Mouse (Mus musculus) mouse trophoblast stem cell (cell line): ENCODE results near the gene Hpgds.

ENCODE experiments used
- in situ Hi-C, 2 experiments: fragments of 300-500 bp; cut with MseI, MboI; formaldehyde crosslinking; loops; 2 replicates in 1 of 2; 3 replicates in 1 of 2; pipeline ENCODE4 v1.15.1; 2025

Hpgds gene

DNA sequence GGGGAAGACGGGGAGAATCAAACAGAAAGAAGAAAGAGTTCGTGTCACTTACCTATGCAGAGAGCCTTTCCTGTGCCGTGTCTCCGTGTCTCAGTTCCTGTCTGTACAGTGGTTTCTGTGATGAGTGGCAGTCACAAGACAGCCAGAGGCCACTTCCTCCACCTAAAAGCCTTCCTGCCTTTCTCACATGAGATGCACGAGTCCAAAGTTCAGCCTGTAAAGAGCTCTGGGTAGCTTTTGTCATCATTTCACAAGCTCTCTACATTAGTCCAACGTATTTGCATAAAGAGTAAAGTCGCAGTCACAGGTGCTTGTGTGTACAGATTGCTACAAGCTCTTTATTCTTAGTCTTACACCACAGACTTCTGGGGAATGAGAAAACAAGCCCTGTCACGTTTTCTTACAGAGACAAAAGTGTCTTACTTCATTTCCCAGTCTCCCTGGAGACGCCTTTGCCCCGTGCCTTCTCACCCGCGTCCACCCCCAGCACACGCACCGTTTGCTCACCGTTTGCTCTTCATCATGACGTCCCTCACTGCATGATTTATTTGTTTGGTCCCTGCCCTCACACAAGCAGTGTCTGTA is at the start of gene Hpgds:
Gene Hpgds, minus strand, starts transcription at position 288 of the 585 bp plus-strand sequence.
- in situ Hi-C loops: loop anchor here in 1 of 2 experiments (25.0 kb wide), 1 partner anchor 1393 kb away; the partner anchor contains the start of gene Mad2l1

DNA sequence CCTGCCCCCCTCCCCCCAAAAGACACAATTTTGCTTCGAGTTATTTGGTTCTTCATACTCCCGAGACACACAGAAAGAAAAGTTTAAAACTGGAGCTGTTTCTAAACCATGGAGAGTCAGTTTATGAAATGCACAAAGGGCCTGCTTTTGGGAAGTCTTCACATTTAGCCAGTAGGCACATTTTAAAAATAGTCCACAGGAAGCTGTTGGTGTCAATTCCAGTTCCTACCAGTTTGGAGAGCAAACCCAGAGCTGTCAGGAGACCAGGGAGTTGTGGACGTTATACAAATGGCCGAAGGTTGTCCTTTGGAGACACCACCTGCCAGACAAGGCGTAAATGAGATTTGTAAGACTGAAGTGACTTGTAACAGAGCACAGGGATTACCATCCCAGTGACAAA is 20.3 kb upstream of the Hpgds start:
- in situ Hi-C loops: no loop called here

DNA sequence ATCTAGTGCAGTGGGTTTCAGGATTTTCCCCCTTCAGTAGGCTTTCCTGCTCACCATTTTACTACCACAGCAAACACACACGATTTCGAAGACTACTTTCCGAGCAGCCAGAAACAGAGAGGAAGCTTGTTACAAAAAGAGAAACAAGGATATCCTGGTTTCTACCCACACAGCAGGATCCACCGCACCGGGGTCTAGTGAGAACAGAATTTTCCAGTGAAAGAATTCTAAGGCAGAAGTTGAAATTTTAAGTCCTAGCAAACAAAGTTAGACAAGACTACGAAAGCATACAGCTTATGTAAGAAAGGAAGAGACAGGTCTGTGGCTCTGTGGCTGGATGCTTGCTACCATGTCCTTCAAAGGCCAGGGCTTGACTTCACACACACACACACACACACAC is 19.4 kb upstream of the Hpgds start:
- in situ Hi-C loops: no loop called here

DNA sequence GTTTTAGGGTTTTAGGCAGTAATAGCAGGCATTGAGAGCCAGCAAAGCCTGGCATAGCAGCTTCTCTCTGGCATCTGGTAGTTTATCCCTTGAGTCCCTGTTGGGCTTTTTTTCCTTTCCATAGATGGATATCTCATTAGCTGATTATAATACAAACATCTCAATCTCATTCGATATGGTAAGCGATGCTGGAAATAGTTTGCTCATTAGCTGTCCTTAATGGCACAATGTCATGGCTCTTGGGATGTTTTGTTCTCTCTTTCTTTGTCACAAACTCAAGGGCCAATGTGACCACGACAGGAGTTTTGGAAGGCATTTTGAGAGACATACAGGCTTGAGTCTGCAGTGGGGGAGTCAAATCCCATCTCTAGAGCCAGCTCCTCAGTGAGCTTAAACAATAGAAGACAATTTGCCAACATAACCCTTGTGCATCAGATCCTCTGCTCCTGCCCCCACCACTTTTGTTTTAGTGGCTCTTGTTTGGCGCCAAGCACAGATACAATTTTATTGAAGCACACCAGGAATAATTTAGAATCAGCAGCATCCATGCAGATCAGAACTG is 14.8 kb upstream of the Hpgds start:
- in situ Hi-C loops: no loop called here

DNA sequence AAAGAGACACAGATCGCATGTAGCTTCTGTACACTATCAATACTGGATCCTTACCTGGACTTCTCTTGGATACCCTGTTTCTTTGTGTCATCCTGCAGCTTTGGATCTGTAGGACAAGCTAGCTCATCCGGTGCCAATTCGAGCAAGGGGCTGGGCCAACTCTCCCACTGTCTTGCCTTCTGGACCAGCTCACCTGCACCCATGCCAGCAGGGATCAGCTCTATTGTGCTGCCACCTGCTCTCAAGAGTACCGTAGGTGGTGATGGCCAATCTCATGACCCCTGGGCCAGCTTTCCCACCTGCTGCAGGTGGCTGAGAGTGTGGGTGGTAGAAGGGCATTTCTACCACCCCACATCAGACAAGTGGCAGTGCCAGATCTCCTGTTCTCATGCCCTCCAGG is 12.3 kb upstream of the Hpgds start:
- in situ Hi-C loops: no loop called here

DNA sequence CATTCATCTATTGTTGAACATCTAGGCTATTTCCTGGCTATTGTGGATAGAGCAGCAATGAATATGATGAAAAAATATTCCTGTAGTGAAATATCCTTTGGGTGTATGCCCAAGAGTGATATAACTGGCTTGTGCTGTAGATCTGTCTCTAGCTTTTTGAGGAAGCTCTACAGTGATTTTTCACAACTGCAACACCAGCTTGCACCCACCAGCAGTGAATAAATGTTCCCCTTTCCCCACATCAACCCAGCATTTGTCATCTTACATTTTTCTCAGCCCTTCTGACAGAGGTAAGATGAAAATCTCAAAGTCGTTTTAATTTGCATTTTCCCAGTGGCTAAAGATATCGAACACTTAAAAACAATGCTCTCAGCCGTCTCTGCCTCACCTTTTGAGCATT is 8.9 kb upstream of the Hpgds start:
- in situ Hi-C loops: no loop called here

DNA sequence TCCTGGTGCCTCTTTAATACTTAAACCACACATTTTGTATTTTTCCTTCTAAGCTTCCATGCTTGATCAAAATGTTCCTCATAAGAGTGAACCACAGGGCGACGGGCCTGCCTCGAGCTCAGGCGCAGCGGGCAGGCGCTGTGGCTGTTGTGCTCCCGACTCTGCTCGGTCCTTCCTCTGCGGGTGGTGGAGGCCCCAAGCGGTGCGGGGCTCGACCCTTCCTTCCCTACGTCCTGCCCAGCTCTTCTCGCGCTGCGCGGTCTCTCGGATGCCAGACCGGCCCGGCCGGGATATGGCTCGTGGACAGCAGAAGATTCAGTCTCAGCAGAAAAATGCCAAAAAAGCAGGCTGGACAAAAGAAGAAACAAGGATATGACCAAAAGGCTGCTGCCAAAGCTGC is 6.0 kb upstream of the Hpgds start:
- in situ Hi-C loops: no loop called here

DNA sequence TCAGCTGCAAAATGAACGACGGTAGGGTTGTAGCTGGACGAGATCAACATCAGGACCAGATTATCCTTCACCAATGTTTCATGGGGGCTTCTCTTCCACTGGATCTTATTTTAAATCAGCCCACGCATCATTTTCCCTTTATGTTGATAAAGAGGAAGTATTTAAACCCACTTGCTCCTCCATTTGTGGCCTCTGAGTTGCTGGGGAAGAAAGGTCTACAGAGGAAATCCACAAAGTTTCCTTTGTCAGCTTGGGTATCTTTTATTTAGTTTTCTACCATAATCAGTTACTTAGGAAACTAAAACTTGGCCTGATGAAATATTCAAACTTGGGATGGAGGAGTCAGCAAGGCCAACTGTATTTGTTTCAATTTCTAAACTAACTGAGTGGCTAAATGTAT is 1.7 kb upstream of the Hpgds start:
- in situ Hi-C loops: loop anchor here in 1 of 2 experiments (25.0 kb wide), 1 partner anchor 1391 kb away; the partner anchor contains the start of gene Mad2l1

DNA sequence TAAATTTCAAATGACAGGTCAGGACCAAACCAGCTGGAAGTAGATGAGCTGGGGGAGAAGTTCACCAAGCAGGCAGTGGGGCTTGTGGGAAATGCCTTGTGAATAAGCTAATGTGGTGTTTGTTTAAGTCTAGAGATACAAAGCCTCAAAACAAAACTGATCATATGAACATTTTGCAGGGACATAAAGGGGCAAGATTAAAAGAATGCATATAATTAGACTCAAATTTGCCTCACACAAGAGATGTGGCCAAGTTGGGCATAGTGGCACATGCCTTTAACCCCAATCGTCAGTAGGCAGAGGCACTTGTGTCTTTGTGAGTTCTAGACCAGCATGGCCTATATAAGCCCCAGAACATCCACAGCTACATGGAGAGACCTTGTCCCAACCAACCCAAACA is 2.4 kb downstream of the Hpgds start:
- in situ Hi-C loops: loop anchor here in 1 of 2 experiments (25.0 kb wide), 1 partner anchor 1395 kb away; the partner anchor contains the start of gene Mad2l1

DNA sequence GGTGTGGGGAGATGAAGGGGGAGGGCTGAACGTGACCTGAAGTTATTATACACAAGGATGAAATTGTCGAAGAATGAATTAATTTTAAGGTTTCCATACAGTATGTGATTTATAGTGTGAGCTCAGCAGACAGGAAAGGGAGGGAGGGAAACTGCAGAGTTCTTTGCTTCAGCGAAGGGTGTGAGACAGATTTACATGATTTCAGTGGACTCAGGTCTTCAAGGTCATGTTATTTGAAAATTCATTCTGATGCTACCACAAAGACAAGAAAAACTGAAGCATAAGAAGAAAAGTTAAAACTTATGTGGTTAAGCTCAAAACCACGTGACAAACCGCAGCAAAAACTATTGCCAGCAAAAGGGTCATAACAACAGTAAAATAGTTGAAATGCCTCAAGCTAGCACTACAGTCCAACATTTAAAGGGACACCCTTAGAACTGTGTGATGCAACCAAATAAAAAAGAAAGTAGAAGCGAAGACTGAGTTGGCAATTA is 3.9 kb downstream of the Hpgds start:
- in situ Hi-C loops: loop anchor here in 1 of 2 experiments (25.0 kb wide), 1 partner anchor 1397 kb away; the partner anchor contains the start of gene Mad2l1

DNA sequence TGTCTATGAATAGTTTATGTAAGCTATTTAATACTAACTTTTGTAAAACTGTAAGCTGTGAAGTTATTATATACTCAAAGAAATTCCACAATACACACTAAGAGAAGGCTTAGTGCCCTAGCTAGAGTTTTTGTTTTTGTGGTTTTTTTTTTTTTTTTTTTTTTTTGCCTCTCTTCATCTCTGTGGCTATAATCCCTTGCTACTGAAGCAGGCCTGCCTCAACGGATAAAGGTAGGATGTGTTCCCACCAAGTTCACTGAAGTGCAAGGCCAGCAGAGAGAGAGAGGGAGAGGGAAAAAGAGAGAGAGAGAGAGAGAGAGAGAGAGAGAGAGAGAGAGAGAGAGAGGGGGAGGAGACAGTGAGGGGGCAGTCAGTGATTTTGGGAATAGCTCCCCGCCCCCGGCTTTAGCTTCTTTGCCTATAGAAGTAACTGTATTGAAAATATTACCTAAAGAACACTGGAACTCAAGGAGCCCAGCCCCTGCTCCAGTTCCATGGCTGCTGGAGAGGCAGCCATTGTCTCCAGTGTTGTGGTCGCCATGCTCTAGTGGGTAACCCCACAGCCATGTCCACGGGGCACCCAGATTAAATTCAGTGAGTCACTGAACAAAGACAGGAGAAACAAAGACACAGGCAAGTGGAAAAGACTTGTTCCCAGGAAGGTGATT is 4.5 kb downstream of the Hpgds start:
- in situ Hi-C loops: loop anchor here in 1 of 2 experiments (25.0 kb wide), 1 partner anchor 1397 kb away; the partner anchor contains the start of gene Mad2l1

DNA sequence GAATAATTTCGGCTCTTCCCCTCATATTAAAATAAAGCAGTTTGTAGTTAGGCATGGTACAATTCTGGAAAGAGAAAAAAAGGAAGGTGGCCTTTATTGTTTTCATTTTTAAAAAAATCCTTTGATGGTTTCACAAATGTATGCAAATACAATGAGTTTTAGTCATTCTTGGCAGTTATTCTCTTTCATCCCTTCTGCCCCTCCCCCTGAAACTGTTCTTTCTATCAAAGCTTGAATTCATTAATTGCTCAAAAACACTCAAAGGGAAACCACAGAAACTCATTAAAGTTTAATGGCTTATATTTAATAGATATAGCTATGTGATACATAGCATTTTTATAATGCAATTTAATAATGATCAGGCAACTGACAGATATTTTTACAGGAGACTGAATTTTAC is 6.5 kb downstream of the Hpgds start:
- in situ Hi-C loops: loop anchor here in 1 of 2 experiments (25.0 kb wide), 1 partner anchor 1399 kb away; the partner anchor contains the start of gene Mad2l1

DNA sequence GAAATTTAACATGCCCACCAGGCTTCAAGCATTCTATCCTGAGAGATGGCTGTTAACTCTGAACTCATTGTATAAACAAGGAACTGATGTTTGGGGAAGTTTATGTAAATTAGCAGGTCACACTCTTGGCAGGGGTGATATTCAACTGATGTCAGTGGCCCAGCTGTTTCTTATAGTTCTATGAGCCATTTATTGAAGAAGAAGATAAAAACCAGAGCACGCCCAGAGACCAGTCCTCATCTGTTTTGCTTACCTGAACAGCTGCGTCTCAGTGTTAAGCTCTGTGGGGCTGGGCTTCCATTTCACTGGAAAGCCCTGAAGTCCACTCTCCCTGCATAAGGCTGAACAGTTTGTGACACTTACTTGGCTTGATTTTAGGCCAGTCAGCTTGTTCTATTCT is 6.9 kb downstream of the Hpgds start:
- in situ Hi-C loops: loop anchor here in 1 of 2 experiments (25.0 kb wide), 1 partner anchor 1399 kb away; the partner anchor contains the start of gene Mad2l1

DNA sequence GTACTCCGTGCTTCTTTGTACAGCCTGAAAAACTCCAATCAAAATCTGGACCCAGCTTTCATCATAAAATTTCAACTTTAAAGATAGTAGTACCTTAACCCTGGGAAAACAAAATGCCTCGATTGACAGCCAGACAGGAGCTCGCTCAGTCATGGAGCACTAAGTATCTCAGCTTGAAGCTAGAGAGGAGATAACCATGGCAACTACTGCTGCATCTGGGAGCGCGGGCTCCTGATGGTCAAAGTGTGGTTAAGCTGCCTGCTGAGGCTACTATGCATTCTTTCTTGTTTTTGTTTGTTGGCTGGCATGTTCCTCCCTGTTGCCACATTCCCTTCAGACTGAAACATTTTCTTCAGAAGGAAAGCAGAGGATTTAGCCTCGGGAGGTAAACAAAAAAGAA is 12.3 kb downstream of the Hpgds start:
- in situ Hi-C loops: loop anchor here in 1 of 2 experiments (25.0 kb wide), 1 partner anchor 1405 kb away; the partner anchor contains the start of gene Mad2l1

DNA sequence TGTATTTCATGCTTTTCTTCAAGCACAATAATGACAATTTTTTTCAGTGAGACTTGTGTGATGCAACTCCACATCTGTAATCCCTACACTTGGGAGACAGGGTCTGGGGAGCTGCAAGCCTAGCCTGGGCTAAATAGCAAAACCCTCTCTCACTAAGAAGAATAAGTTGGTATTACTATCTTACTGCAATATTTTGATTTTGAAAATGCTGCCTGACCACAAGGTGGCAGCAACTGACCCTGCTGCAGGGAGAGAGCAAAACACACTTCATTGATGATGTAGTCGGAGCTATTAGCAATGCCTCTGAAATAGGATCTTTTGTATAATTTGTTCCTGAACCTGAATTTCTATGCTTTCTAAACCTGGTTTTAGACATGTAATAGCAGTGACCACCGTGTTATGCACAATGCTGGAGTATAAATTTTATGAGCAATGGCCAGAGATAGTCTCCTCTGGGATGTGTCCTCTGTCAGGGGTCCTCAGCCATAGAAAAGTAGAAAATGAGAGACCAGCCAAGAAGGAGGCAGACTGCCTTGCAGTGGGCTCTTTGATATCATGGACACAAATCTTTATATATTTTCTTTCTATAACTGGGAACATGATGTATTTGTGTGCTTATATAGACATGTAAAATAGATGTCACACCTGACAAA is 18.5 kb downstream of the Hpgds start:
- in situ Hi-C loops: loop anchor here (5.0 to 25.0 kb wide), 3 partner anchors 326 to 1411 kb away; partner anchors contain the start of gene Mad2l1 (in 1 of the 2)

DNA sequence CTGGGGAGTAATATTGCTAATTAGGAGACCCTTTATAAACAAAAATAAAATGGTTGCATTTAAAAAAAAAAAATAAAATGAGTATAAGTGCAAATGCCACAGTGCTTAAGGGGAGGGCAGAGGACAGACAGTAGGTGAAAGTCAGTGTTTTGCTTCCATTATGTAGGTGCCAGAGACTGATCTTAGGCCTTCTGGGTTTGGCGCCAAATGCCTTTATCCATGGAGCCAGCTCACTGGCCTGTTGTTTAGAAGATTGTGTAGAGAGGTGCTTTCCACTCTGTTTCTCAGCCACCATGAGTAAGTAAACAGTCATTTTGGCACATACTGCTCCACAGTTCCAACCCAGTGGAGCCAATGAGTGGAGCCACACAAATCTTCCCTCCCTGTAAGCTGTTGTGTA is 27.2 kb downstream of the Hpgds start:
- in situ Hi-C loops: no loop called here

DNA sequence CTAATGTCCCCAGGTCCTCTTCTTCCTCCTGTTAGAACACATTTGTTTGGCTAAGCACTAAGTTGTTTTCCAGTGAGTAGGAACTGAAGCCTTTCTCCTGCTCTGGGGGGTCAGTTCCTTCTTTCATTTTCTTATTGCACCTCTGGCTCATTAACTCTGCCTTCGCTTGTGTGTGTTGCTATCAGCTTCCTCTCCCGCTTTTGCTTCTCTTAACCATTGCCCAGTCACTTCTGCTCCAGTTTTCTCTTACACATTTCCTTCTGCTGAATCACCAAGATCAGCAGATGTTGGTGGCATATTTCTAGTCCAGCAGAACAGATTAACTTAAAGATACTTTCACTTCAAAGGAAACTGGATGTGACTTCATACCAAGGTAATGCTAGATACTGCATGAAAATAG is 29.8 kb downstream of the Hpgds start:
- in situ Hi-C loops: no loop called here

DNA sequence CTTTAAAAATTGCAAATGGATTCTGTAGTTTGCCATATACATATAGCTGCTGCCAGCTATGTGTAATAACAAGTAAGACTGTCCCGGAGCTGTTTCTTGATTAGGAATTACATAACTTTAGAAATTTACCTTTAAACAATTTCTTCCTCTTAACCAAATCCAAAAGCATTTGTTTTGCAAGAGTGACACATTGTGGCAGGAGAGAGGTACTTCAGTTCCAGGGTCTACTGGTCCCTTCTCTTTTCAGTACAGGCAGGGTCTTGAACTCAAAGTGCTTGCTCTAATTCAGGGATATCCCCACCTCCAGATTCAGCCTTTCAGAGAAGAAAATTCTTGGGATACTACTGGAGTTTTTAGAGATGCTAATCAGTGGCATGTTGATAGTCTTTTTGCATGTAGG is 65.6 kb downstream of the Hpgds start:
- in situ Hi-C loops: no loop called here

DNA sequence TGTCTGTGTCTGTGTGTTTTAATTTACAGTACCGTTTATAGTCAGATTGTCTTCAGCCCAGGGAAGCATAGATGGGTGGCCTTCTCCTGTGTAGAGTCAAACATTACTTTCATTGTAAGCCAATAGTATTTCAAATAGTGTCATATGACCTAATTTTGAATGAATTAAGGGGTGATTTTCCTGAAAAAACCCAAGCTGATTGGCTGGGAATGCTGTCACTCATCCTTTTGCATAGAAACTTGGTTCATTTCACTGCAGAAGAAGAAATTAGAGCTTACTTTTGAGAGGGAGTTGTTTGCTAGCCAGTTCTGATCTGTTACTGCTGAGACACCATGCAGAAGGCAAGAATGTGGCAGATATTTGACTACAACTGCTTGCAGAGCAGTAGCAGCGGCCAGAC is 69.5 kb downstream of the Hpgds start:
- in situ Hi-C loops: no loop called here
